Mouse (Mus musculus): ENCODE data around the gene Miip.
"Not testable (repeated sequence)": the region's sequence is repeated elsewhere in the genome, so short reads cannot be mapped to it uniquely, and the experiment has no call there.

GRCm38 (mm10) chr4:147819659-147820058 lies 49.0 kb downstream of the Miip start:
- not testable (repeated sequence) for TF ChIP-seq POLR2A (IDR thresholded peaks at IDR 0.05; ENCODE audit: insufficient read depth, low read length); CTCF (IDR thresholded peaks at IDR 0.05; ENCODE audit: low read depth, low read length)

Data from ES-Bruce4 (cell line).